Comparison of ENCODE assay signal across 8 mouse cellular contexts in genomic region chr16:78238052-78238701, GRCm38 (mm10).
DNase-seq lines count a peak whose midpoint lies in the region; ATAC-seq lines count a peak whose summit lies in the region.

No protein-coding gene starts in this region.

- ATAC-seq in kidney, embryonic 16.5 days (ENCODE audit: low FRiP score, low TSS enrichment), result peak; percentile 57; the same call in 1 of the 2 replicates
- ATAC-seq in forebrain, embryonic 15.5 days (replicated peaks), result peak; percentile 77
- ATAC-seq in midbrain, embryonic 14.5 days (ENCODE audit: low FRiP score, low TSS enrichment), result peak; percentile 89

- peak overlapping the region; percentile 53 for H3K9ac ChIP-seq in kidney, embryonic 16.5 days (replicated peaks; ENCODE audit: low read length)
- peak overlapping the region; percentile 61 for H3K9ac ChIP-seq in forebrain, embryonic 15.5 days (replicated peaks)
- peak overlapping the region; percentile 32 for H3K9ac ChIP-seq in midbrain, embryonic 14.5 days (replicated peaks; ENCODE audit: low read length)

- peak overlapping the region; percentile 45 for H3K4me3 ChIP-seq in kidney, embryonic 16.5 days (ENCODE audit: low read length)
- peak overlapping the region; percentile 44 for H3K4me3 ChIP-seq in forebrain, embryonic 15.5 days
- peak overlapping the region; percentile 40 for H3K4me3 ChIP-seq in midbrain, embryonic 14.5 days (replicated peaks; ENCODE audit: low read depth, low read length)

- DNase-seq in kidney, adult 8-10 months, result no peak
- peak; percentile 6 for DNase-seq in cerebellum, adult 11 months
- peak; percentile 48 to 56 for DNase-seq in layer of hippocampus, postnatal 14 days (ENCODE audit: low spot score in 2 of 2)
- peak; percentile 84 for DNase-seq in midbrain, embryonic 14.5 days
- DNase-seq in testis, postnatal 10 days (ENCODE audit: low spot score), result peak; percentile 52
- DNase-seq in gastrocnemius, postnatal 10 days, result no peak

- no peaks in the 10 kb centered on the region for H3K9me3 ChIP-seq in kidney, embryonic 16.5 days (ENCODE audit: low read length)
- no peaks in the 10 kb centered on the region for H3K9me3 ChIP-seq in forebrain, embryonic 15.5 days
- H3K9me3 ChIP-seq in midbrain, embryonic 14.5 days (ENCODE audit: control insufficient read depth, low read length), result no peaks in the 10 kb centered on the region

- peak overlapping the region; percentile 76 for H3K4me2 ChIP-seq in kidney, embryonic 16.5 days (replicated peaks; ENCODE audit: low read depth, low read length)
- H3K4me2 ChIP-seq in forebrain, embryonic 15.5 days (replicated peaks), result peak overlapping the region; percentile 71
- H3K4me2 ChIP-seq in midbrain, embryonic 14.5 days (ENCODE audit: low read length), result peak overlapping the region; percentile 75

- H3K36me3 ChIP-seq in kidney, embryonic 16.5 days (ENCODE audit: insufficient read depth, low read length), result no peaks in the 10 kb centered on the region
- H3K36me3 ChIP-seq in forebrain, embryonic 15.5 days, result no peaks in the 10 kb centered on the region
- no peaks in the 10 kb centered on the region for H3K36me3 ChIP-seq in midbrain, embryonic 14.5 days (ENCODE audit: control insufficient read depth, insufficient read depth, low read length)

- WGBS in kidney, embryonic 16.5 days, result 1% methylated on average over 17 of the region's 18 CpGs
- WGBS in forebrain, embryonic 15.5 days, result under 1% methylated on average over 18 of the region's 18 CpGs
- WGBS in midbrain, embryonic 14.5 days, result under 1% methylated on average over 18 of the region's 18 CpGs

- H3K27ac ChIP-seq in kidney, embryonic 16.5 days (ENCODE audit: low read length), result no peak overlapping the region
- peak overlapping the region; percentile 89 for H3K27ac ChIP-seq in forebrain, embryonic 15.5 days (replicated peaks)
- peak overlapping the region; percentile 91 for H3K27ac ChIP-seq in midbrain, embryonic 14.5 days (replicated peaks; ENCODE audit: low read depth, low read length)

- H3K4me1 ChIP-seq in kidney, embryonic 16.5 days (ENCODE audit: insufficient read depth, low read length), result peaks cover 14% of the 10 kb centered on the region
- H3K4me1 ChIP-seq in forebrain, embryonic 15.5 days, result peaks cover 16% of the 10 kb centered on the region
- peaks cover 9% of the 10 kb centered on the region; the same call in 1 of the 2 replicates for H3K4me1 ChIP-seq in midbrain, embryonic 14.5 days (ENCODE audit: control insufficient read depth, insufficient read depth, low read length)

- peaks cover 3% of the 10 kb centered on the region; the same call in 1 of the 2 replicates for H3K27me3 ChIP-seq in kidney, embryonic 16.5 days (ENCODE audit: insufficient read depth, low read length)
- no peaks in the 10 kb centered on the region for H3K27me3 ChIP-seq in forebrain, embryonic 15.5 days
- H3K27me3 ChIP-seq in midbrain, embryonic 14.5 days (ENCODE audit: control insufficient read depth, insufficient read depth, low read length), result no peaks in the 10 kb centered on the region

Comparison
In these comparisons a context has a peak if more than half of its experiments do, and no peak if none do; other contexts are left out.
1. DNase-seq: peak in cerebellum, adult 11 months (single experiment), layer of hippocampus, postnatal 14 days (2 of 2), midbrain, embryonic 14.5 days (single experiment) and testis, postnatal 10 days (single experiment); none in kidney, adult 8-10 months (0 of 2) and gastrocnemius, postnatal 10 days (single experiment).
2. Peak in every context shown above with its lines, with median percentiles within 50 percentile points of each other: ATAC-seq, H3K4me2 ChIP-seq, H3K4me3 ChIP-seq and H3K9ac ChIP-seq.